Mouse (Mus musculus) erythroblast, embryonic 14.5 days (primary cell): ENCODE data around the gene Elp4. TPM values are rescaled to one million over a fixed set of nuclear protein-coding genes. Genes with fewer than 3 reads are reported as not detected.

Experiments used
- H3K27me3 ChIP-seq: 2 replicates; pipeline ENCODE4 v1.6.1; 2012; ENCODE audit warnings: inconsistent platforms; ENCODE audit not compliant: control insufficient read depth
- H3K36me3 ChIP-seq: 2 replicates; pipeline ENCODE4 v1.6.1; 2012; ENCODE audit warnings: mild to moderate bottlenecking, inconsistent platforms; ENCODE audit not compliant: control insufficient read depth
- H3K4me1 ChIP-seq: 2 replicates; pipeline ENCODE4 v1.6.1; 2012; ENCODE audit warnings: inconsistent platforms; ENCODE audit not compliant: control insufficient read depth
- H3K4me3 ChIP-seq: replicated peaks from 2 replicates; pipeline ENCODE3; 2012; ENCODE audit warnings: moderate library complexity, mild to moderate bottlenecking, inconsistent platforms
- H3K9me3 ChIP-seq: 2 replicates; pipeline ENCODE4 v1.6.1; 2012; ENCODE audit warnings: low read length, inconsistent platforms, mixed read lengths; ENCODE audit not compliant: control insufficient read depth
- GATA1 ChIP-seq: IDR thresholded peaks from 2 replicates; pipeline ENCODE4 v1.6.1; 2012; ENCODE audit warnings: low read length, inconsistent platforms, mixed read lengths
- TAL1 ChIP-seq: IDR thresholded peaks from 3 replicates; pipeline ENCODE4 v1.6.1; 2012; ENCODE audit warnings: low read length, inconsistent platforms, mixed read lengths
- polyA plus RNA-seq: library from polyadenylated mRNA; stranded (reverse); fragments of >175 nt; gene quantifications from 2 replicates; pipeline ENCODE4 v1.2.3, GENCODE M21; 2012

The Elp4 gene
- polyA plus RNA-seq, 1 experiment: 0.64 TPM

GRCm38 (mm10) chr2:105813041-105813440 lies 91.3 kb downstream of the Elp4 start:
- Histone ChIP-seq H3K9me3 (no peaks in the 10 kb centered on the region), H3K27me3 (no peaks in the 10 kb centered on the region), H3K4me3 (no peak overlapping the region), H3K36me3 (no peaks in the 10 kb centered on the region; the same call in 1 of the 2 replicates), H3K4me1 (peaks cover 2% of the 10 kb centered on the region)
- TF ChIP-seq GATA1 (no peak), TAL1 (no peak)

GRCm38 (mm10) chr2:105810286-105810685 lies 94.1 kb downstream of the Elp4 start:
- TF ChIP-seq TAL1 (no peak), GATA1 (no peak)
- H3K4me3 ChIP-seq: no peak overlapping the region
- H3K36me3 ChIP-seq: no peaks in the 10 kb centered on the region; the same call in 1 of the 2 replicates
- peaks cover 14% of the 10 kb centered on the region for H3K4me1 ChIP-seq
- no peaks in the 10 kb centered on the region for H3K27me3 ChIP-seq
- H3K9me3 ChIP-seq: no peaks in the 10 kb centered on the region

GRCm38 (mm10) chr2:105806571-105806970 lies 97.8 kb downstream of the Elp4 start:
- Histone ChIP-seq H3K36me3 (no peaks in the 10 kb centered on the region; the same call in 1 of the 2 replicates), H3K4me1 (peaks cover 22% of the 10 kb centered on the region), H3K27me3 (no peaks in the 10 kb centered on the region), H3K9me3 (no peaks in the 10 kb centered on the region), H3K4me3 (no peak overlapping the region)
- TF ChIP-seq TAL1 (no peak), GATA1 (no peak)

GRCm38 (mm10) chr2:105806047-105806446 lies 98.3 kb downstream of the Elp4 start:
- Histone ChIP-seq H3K4me3 (peak overlapping the region; percentile 21), H3K9me3 (no peaks in the 10 kb centered on the region), H3K4me1 (peaks cover 22% of the 10 kb centered on the region), H3K27me3 (no peaks in the 10 kb centered on the region), H3K36me3 (no peaks in the 10 kb centered on the region; the same call in 1 of the 2 replicates)
- TF ChIP-seq GATA1: no peak
- TF ChIP-seq TAL1: no peak

- Histone ChIP-seq H3K4me3 (no peak overlapping the region), H3K4me1 (peaks cover 22% of the 10 kb centered on the region), H3K36me3 (no peaks in the 10 kb centered on the region; the same call in 1 of the 2 replicates), H3K27me3 (no peaks in the 10 kb centered on the region), H3K9me3 (no peaks in the 10 kb centered on the region)
- no peak for TF ChIP-seq GATA1
- TF ChIP-seq TAL1: no peak
Measured at GRCm38 (mm10) chr2:105805210-105805609, 99.2 kb downstream of the Elp4 start.

GRCm38 (mm10) chr2:105804506-105804905 lies 99.9 kb downstream of the Elp4 start:
- no peak overlapping the region for H3K4me3 ChIP-seq
- H3K4me1 ChIP-seq: peaks cover 22% of the 10 kb centered on the region
- no peak for TF ChIP-seq TAL1
- TF ChIP-seq GATA1: no peak
- no peaks in the 10 kb centered on the region for H3K9me3 ChIP-seq
- no peaks in the 10 kb centered on the region for H3K27me3 ChIP-seq
- no peaks in the 10 kb centered on the region; the same call in 1 of the 2 replicates for H3K36me3 ChIP-seq

GRCm38 (mm10) chr2:105803427-105803826 lies 100.9 kb downstream of the Elp4 start:
- no peak overlapping the region for H3K4me3 ChIP-seq
- H3K27me3 ChIP-seq: no peaks in the 10 kb centered on the region
- H3K9me3 ChIP-seq: no peaks in the 10 kb centered on the region
- no peaks in the 10 kb centered on the region; the same call in 1 of the 2 replicates for H3K36me3 ChIP-seq
- no peak for TF ChIP-seq TAL1
- H3K4me1 ChIP-seq: peaks cover 22% of the 10 kb centered on the region

- TF ChIP-seq GATA1 (no peak), TAL1 (no peak)
- Histone ChIP-seq H3K4me3 (no peak overlapping the region), H3K9me3 (no peaks in the 10 kb centered on the region), H3K4me1 (peaks cover 22% of the 10 kb centered on the region), H3K36me3 (no peaks in the 10 kb centered on the region; the same call in 1 of the 2 replicates), H3K27me3 (no peaks in the 10 kb centered on the region)
Measured at GRCm38 (mm10) chr2:105802902-105803301, 101.5 kb downstream of the Elp4 start.

- no peak overlapping the region for H3K4me3 ChIP-seq
- peaks cover 18% of the 10 kb centered on the region for H3K4me1 ChIP-seq
- no peaks in the 10 kb centered on the region for H3K27me3 ChIP-seq
- H3K36me3 ChIP-seq: no peaks in the 10 kb centered on the region; the same call in 1 of the 2 replicates
- no peak for TF ChIP-seq TAL1
- TF ChIP-seq GATA1: no peak
- H3K9me3 ChIP-seq: no peaks in the 10 kb centered on the region
Measured at GRCm38 (mm10) chr2:105801536-105801935, 102.8 kb downstream of the Elp4 start.

- no peaks in the 10 kb centered on the region for H3K27me3 ChIP-seq
- H3K4me3 ChIP-seq: no peak overlapping the region
- TF ChIP-seq TAL1 (no peak), GATA1 (no peak)
- H3K4me1 ChIP-seq: peaks cover 10% of the 10 kb centered on the region
- H3K36me3 ChIP-seq: no peaks in the 10 kb centered on the region
- H3K9me3 ChIP-seq: no peaks in the 10 kb centered on the region
Measured at GRCm38 (mm10) chr2:105800694-105801093, 103.7 kb downstream of the Elp4 start.
